Mouse (Mus musculus) heart, embryonic 16.5 days (tissue): Measurements from ENCODE around the gene Mag. TPM values are rescaled to one million over a fixed set of nuclear protein-coding genes. Genes with fewer than 3 reads are reported as not detected.
A peak's percentile ranks its signal among the peaks of the same experiment; 100 is the strongest.

ENCODE experiments used
- ATAC-seq: fragments of 200-750 bp; cut with Nextera tagmentation; replicated peaks from 2 replicates; pipeline ENCODE4 v1.8.0; 2017; ENCODE audit warnings: moderate number of reproducible peaks; ENCODE audit not compliant: insufficient read depth, low FRiP score; ENCODE audit errors: extremely low read depth
- H3K27ac ChIP-seq: fragments of 300-500 bp; sonication (generic); 2 replicates; pipeline ENCODE4 v1.5.1; 2014; ENCODE audit warnings: mild to moderate bottlenecking, low read length, control low read depth, moderate library complexity
- H3K27me3 ChIP-seq: fragments of 300-500 bp; sonication (generic); 2 replicates; pipeline ENCODE4 v1.6.1; 2014; ENCODE audit warnings: low read length, mixed read lengths; ENCODE audit not compliant: control insufficient read depth, insufficient read depth
- H3K36me3 ChIP-seq: fragments of 300-500 bp; sonication (generic); 2 replicates; pipeline ENCODE4 v1.6.1; 2014; ENCODE audit not compliant: control insufficient read depth, insufficient read depth
- H3K4me1 ChIP-seq: fragments of 300-500 bp; sonication (generic); 2 replicates; pipeline ENCODE4 v1.6.1; 2014; ENCODE audit warnings: low read length, mixed read lengths; ENCODE audit not compliant: control insufficient read depth, insufficient read depth
- H3K4me2 ChIP-seq: fragments of 300-500 bp; sonication (generic); 2 replicates; pipeline ENCODE4 v1.6.1; 2014; ENCODE audit warnings: low read depth, mild to moderate bottlenecking, control low read depth, low read length
- H3K4me3 ChIP-seq: fragments of 300-500 bp; sonication (generic); 2 replicates; pipeline ENCODE4 v1.5.1; 2014; ENCODE audit warnings: mild to moderate bottlenecking, control low read depth, low read length
- H3K9ac ChIP-seq: fragments of 300-500 bp; sonication (generic); 2 replicates; pipeline ENCODE4 v1.6.1; 2014; ENCODE audit warnings: low read length, control low read depth
- H3K9me3 ChIP-seq: fragments of 300-500 bp; sonication (generic); replicated peaks from 2 replicates; pipeline ENCODE4 v1.6.1; 2016; ENCODE audit warnings: low read length; ENCODE audit not compliant: control insufficient read depth
- WGBS: fragments of 180-500 bp; shearing (Covaris S2); extraction: QIAGEN DNeasy Blood & Tissue Kit; methylation state at CpG from one replicate; pipeline ENCODE4 v1.1.7; 2014; 5-methylcytosine and 5-hydroxymethylcytosine counted together
- polyA plus RNA-seq: library from polyadenylated mRNA; unstranded; fragments of >200 nt; fragmentation: Nextera tagmentation; extraction: Ambion mirVana; gene quantifications from 2 replicates; pipeline ENCODE4 v1.2.1, GENCODE M21; 2015

Mag gene
- polyA plus RNA-seq, 1 experiment from 2014 or later: 0.24 TPM

GRCm38 (mm10) chr7:30890681-30891080 lies 24.0 kb downstream of the Mag start:
- WGBS: 42% methylated on average over 2 of the region's 2 CpGs
- Histone ChIP-seq H3K27ac (no peak overlapping the region), H3K9ac (no peak overlapping the region), H3K36me3 (no peaks in the 10 kb centered on the region), H3K4me2 (no peak overlapping the region), H3K4me1 (0 out of 2 replicates have a peak, but pooled peaks cover 3% of the 10 kb centered on the region), H3K4me3 (no peak overlapping the region), H3K27me3 (no peaks in the 10 kb centered on the region), H3K9me3 (no peaks in the 10 kb centered on the region)
- ATAC-seq: no peak

- Histone ChIP-seq H3K27me3 (no peaks in the 10 kb centered on the region), H3K4me1 (0 out of 2 replicates have a peak, but pooled peaks cover 3% of the 10 kb centered on the region), H3K4me2 (no peak overlapping the region), H3K36me3 (no peaks in the 10 kb centered on the region), H3K9me3 (no peaks in the 10 kb centered on the region), H3K9ac (no peak overlapping the region), H3K27ac (no peak overlapping the region), H3K4me3 (no peak overlapping the region)
- ATAC-seq: no peak
- WGBS: 80% methylated on average over 7 of the region's 7 CpGs
Observed at GRCm38 (mm10) chr7:30888786-30889185, 25.9 kb downstream of the Mag start.

GRCm38 (mm10) chr7:30887568-30888188 lies 27.0 kb downstream of the Mag start:
- no peak overlapping the region for H3K27ac ChIP-seq

GRCm38 (mm10) chr7:30886852-30887251 lies 27.8 kb downstream of the Mag start:
- no peaks in the 10 kb centered on the region for H3K36me3 ChIP-seq
- 0 out of 2 replicates have a peak, but pooled peaks cover 3% of the 10 kb centered on the region for H3K4me1 ChIP-seq
- H3K9ac ChIP-seq: no peak overlapping the region
- 67% methylated on average over 4 of the region's 4 CpGs for WGBS
- no peak for ATAC-seq
- no peak overlapping the region for H3K4me3 ChIP-seq
- no peak overlapping the region for H3K4me2 ChIP-seq
- H3K9me3 ChIP-seq: no peaks in the 10 kb centered on the region
- no peak overlapping the region for H3K27ac ChIP-seq
- H3K27me3 ChIP-seq: no peaks in the 10 kb centered on the region

More at GRCm38 (mm10) chr7:30887568-30888188, 27.0 kb downstream of the Mag start:
- Histone ChIP-seq H3K9me3 (no peaks in the 10 kb centered on the region), H3K4me1 (0 out of 2 replicates have a peak, but pooled peaks cover 3% of the 10 kb centered on the region), H3K27me3 (no peaks in the 10 kb centered on the region), H3K4me2 (no peak overlapping the region), H3K36me3 (no peaks in the 10 kb centered on the region), H3K4me3 (no peak overlapping the region), H3K9ac (no peak overlapping the region)
- 80% methylated on average over 14 of the region's 14 CpGs for WGBS
- ATAC-seq: no peak

GRCm38 (mm10) chr7:30884047-30884446 lies 30.6 kb downstream of the Mag start:
- Histone ChIP-seq H3K27ac (no peak overlapping the region), H3K4me1 (no peaks in the 10 kb centered on the region), H3K27me3 (no peaks in the 10 kb centered on the region), H3K4me3 (no peak overlapping the region), H3K9ac (no peak overlapping the region), H3K9me3 (no peaks in the 10 kb centered on the region), H3K36me3 (no peaks in the 10 kb centered on the region), H3K4me2 (no peak overlapping the region)
- ATAC-seq: no peak

GRCm38 (mm10) chr7:30881367-30881766 lies 33.3 kb downstream of the Mag start:
- ATAC-seq: no peak
- H3K9me3 ChIP-seq: no peaks in the 10 kb centered on the region
- no peak overlapping the region for H3K27ac ChIP-seq
- H3K9ac ChIP-seq: no peak overlapping the region
- no peaks in the 10 kb centered on the region for H3K36me3 ChIP-seq
- WGBS: 69% methylated on average over 3 of the region's 3 CpGs
- no peaks in the 10 kb centered on the region for H3K4me1 ChIP-seq
- H3K27me3 ChIP-seq: no peaks in the 10 kb centered on the region
- H3K4me2 ChIP-seq: no peak overlapping the region
- H3K4me3 ChIP-seq: no peak overlapping the region

- no peak within 1 kb of the TSS for H3K4me3 ChIP-seq
- no peaks in the 10 kb centered on the region for H3K4me1 ChIP-seq
- H3K27ac ChIP-seq: no peak within 1 kb of the TSS
- no peak within 1 kb of the TSS for H3K9ac ChIP-seq
- WGBS: 46% methylated on average over 7 of the region's 7 CpGs
- no peak within 1 kb of the TSS for H3K4me2 ChIP-seq
- H3K9me3 ChIP-seq: no peaks in the 10 kb centered on the region
- H3K27me3 ChIP-seq: no peaks in the 10 kb centered on the region
- H3K36me3 ChIP-seq: no peaks in the 10 kb centered on the region
- ATAC-seq: no peak
Observed at GRCm38 (mm10) chr7:30880176-30880575, 34.5 kb downstream of the Mag start, which contains the start of gene Cd22. Cd22 (minus strand) TSS chr7:30880342.

GRCm38 (mm10) chr7:30878950-30879349 lies 35.7 kb downstream of the Mag start:
- no peaks in the 10 kb centered on the region for H3K36me3 ChIP-seq
- WGBS: 79% methylated on average over 6 of the region's 6 CpGs
- ATAC-seq: no peak
- H3K27ac ChIP-seq: no peak overlapping the region
- no peak overlapping the region for H3K4me2 ChIP-seq
- no peaks in the 10 kb centered on the region for H3K27me3 ChIP-seq
- H3K9ac ChIP-seq: no peak overlapping the region
- H3K4me3 ChIP-seq: no peak overlapping the region
- no peaks in the 10 kb centered on the region for H3K4me1 ChIP-seq
- H3K9me3 ChIP-seq: no peaks in the 10 kb centered on the region

- H3K27me3 ChIP-seq: peaks cover 9% of the 10 kb centered on the region
- no peaks in the 10 kb centered on the region for H3K9me3 ChIP-seq
- no peak for ATAC-seq
- WGBS: 17% methylated on average over 15 of the region's 15 CpGs
- peak overlapping the region; percentile 49 for H3K4me2 ChIP-seq
- H3K36me3 ChIP-seq: no peaks in the 10 kb centered on the region
- H3K9ac ChIP-seq: 0 out of 2 replicates have a peak overlapping the region, but pooled peaks have one; percentile 29
- no peaks in the 10 kb centered on the region for H3K4me1 ChIP-seq
- no peak overlapping the region for H3K27ac ChIP-seq
- H3K4me3 ChIP-seq: 0 out of 2 replicates have a peak overlapping the region, but pooled peaks have one; percentile 18
Observed at GRCm38 (mm10) chr7:30873083-30873482, 41.6 kb downstream of the Mag start.
